Mouse (Mus musculus): ENCODE results near the gene Riox2. TPM values are rescaled to one million over a fixed set of nuclear protein-coding genes. Genes with fewer than 3 reads are reported as not detected.
"Not testable (repeated sequence)": the region's sequence is repeated elsewhere in the genome, so short reads cannot be mapped to it uniquely, and the experiment has no call there.

Gene Riox2
- 25.9 and 26.7 TPM in 2 replicates for polyA plus RNA-seq (2014; fragmentation: Nextera tagmentation; extraction: Ambion mirVana)

GRCm38 (mm10) chr16:59471637-59472278, at the start of gene Riox2:
Riox2 (plus strand) TSS chr16:59471775.
- Histone ChIP-seq H3K27ac (ENCODE audit: low read depth, low read length) (no peak within 1 kb of the TSS), H3K27me3 (ENCODE audit: control insufficient read depth, insufficient read depth, low read length) (no peaks in the 10 kb centered on the region), H3K4me1 (ENCODE audit: control insufficient read depth, insufficient read depth, low read length) (no peaks in the 10 kb centered on the region), H3K36me3 (ENCODE audit: control insufficient read depth, insufficient read depth, low read length) (no peaks in the 10 kb centered on the region), H3K9me3 (ENCODE audit: control insufficient read depth, low read length) (no peaks in the 10 kb centered on the region), H3K4me3 (ENCODE audit: low read depth, low read length) (peak within 1 kb of the TSS; percentile 54), H3K4me2 (ENCODE audit: low read depth) (peak within 1 kb of the TSS; percentile 61), H3K9ac (ENCODE audit: low read length) (peak within 1 kb of the TSS; percentile 52)
- ATAC-seq (ENCODE audit: insufficient read depth, low FRiP score, low TSS enrichment) = peak; percentile 95
- DNase-seq (ENCODE audit: low spot score) = peak; percentile 86
- 1% methylated on average over 48 of the region's 56 CpGs for WGBS

- H3K27me3 ChIP-seq (ENCODE audit: control insufficient read depth, insufficient read depth, low read length) = no peaks in the 10 kb centered on the region
- H3K36me3 ChIP-seq (ENCODE audit: control insufficient read depth, insufficient read depth, low read length) = no peaks in the 10 kb centered on the region
- H3K9ac ChIP-seq (ENCODE audit: low read length) = no peak overlapping the region
- H3K4me1 ChIP-seq (ENCODE audit: control insufficient read depth, insufficient read depth, low read length) = no peaks in the 10 kb centered on the region
- H3K4me3 ChIP-seq (ENCODE audit: low read depth, low read length) = no peak overlapping the region
- no peak for DNase-seq (ENCODE audit: low spot score)
- H3K27ac ChIP-seq (ENCODE audit: low read depth, low read length) = no peak overlapping the region
- H3K9me3 ChIP-seq (ENCODE audit: control insufficient read depth, low read length) = no peaks in the 10 kb centered on the region
- H3K4me2 ChIP-seq (ENCODE audit: low read depth) = no peak overlapping the region
- ATAC-seq (ENCODE audit: insufficient read depth, low FRiP score, low TSS enrichment) = no peak
- 64% methylated on average over 7 of the region's 7 CpGs for WGBS
Measured at GRCm38 (mm10) chr16:59427960-59428359, 43.6 kb upstream of the Riox2 start.

- no peak overlapping the region for H3K27ac ChIP-seq (ENCODE audit: low read depth, low read length)
- no peak overlapping the region for H3K4me3 ChIP-seq (ENCODE audit: low read depth, low read length)
- no peak for DNase-seq (ENCODE audit: low spot score)
- no peaks in the 10 kb centered on the region for H3K9me3 ChIP-seq (ENCODE audit: control insufficient read depth, low read length)
- no peaks in the 10 kb centered on the region for H3K4me1 ChIP-seq (ENCODE audit: control insufficient read depth, insufficient read depth, low read length)
- ATAC-seq (ENCODE audit: insufficient read depth, low FRiP score, low TSS enrichment) = no peak
- 67% methylated on average over 11 of the region's 11 CpGs for WGBS
- H3K27me3 ChIP-seq (ENCODE audit: control insufficient read depth, insufficient read depth, low read length) = no peaks in the 10 kb centered on the region
- no peaks in the 10 kb centered on the region for H3K36me3 ChIP-seq (ENCODE audit: control insufficient read depth, insufficient read depth, low read length)
- no peak overlapping the region for H3K4me2 ChIP-seq (ENCODE audit: low read depth)
- no peak overlapping the region for H3K9ac ChIP-seq (ENCODE audit: low read length)
Measured at GRCm38 (mm10) chr16:59433181-59433580, 38.4 kb upstream of the Riox2 start.

GRCm38 (mm10) chr16:59444880-59445559, 26.6 kb upstream of the Riox2 start:
- Histone ChIP-seq H3K36me3 (ENCODE audit: control insufficient read depth, insufficient read depth, low read length) (no peaks in the 10 kb centered on the region), H3K27me3 (ENCODE audit: control insufficient read depth, insufficient read depth, low read length) (no peaks in the 10 kb centered on the region), H3K4me2 (ENCODE audit: low read depth) (no peak overlapping the region), H3K9me3 (ENCODE audit: control insufficient read depth, low read length) (no peaks in the 10 kb centered on the region), H3K4me1 (ENCODE audit: control insufficient read depth, insufficient read depth, low read length) (no peaks in the 10 kb centered on the region), H3K4me3 (ENCODE audit: low read depth, low read length) (no peak overlapping the region), H3K27ac (ENCODE audit: low read depth, low read length) (no peak overlapping the region), H3K9ac (ENCODE audit: low read length) (no peak overlapping the region)
- DNase-seq (ENCODE audit: low spot score) (no peak), ATAC-seq (ENCODE audit: insufficient read depth, low FRiP score, low TSS enrichment) (no peak)
- 70% methylated on average over 7 of the region's 7 CpGs for WGBS

- Histone ChIP-seq H3K27me3 (ENCODE audit: control insufficient read depth, insufficient read depth, low read length) (no peaks in the 10 kb centered on the region), H3K4me3 (ENCODE audit: low read depth, low read length) (no peak overlapping the region), H3K4me1 (ENCODE audit: control insufficient read depth, insufficient read depth, low read length) (no peaks in the 10 kb centered on the region), H3K36me3 (ENCODE audit: control insufficient read depth, insufficient read depth, low read length) (no peaks in the 10 kb centered on the region), H3K27ac (ENCODE audit: low read depth, low read length) (no peak overlapping the region), H3K9ac (ENCODE audit: low read length) (no peak overlapping the region), H3K4me2 (ENCODE audit: low read depth) (no peak overlapping the region), H3K9me3 (ENCODE audit: control insufficient read depth, low read length) (no peaks in the 10 kb centered on the region)
- DNase-seq (ENCODE audit: low spot score) (no peak), ATAC-seq (ENCODE audit: insufficient read depth, low FRiP score, low TSS enrichment) (no peak)
- 90% methylated on average over 1 of the region's 1 CpGs for WGBS
Measured at GRCm38 (mm10) chr16:59448181-59448580, 23.4 kb upstream of the Riox2 start.

GRCm38 (mm10) chr16:59449092-59449491, 22.5 kb upstream of the Riox2 start:
- DNase-seq (ENCODE audit: low spot score) = no peak
- H3K27me3 ChIP-seq (ENCODE audit: control insufficient read depth, insufficient read depth, low read length) = no peaks in the 10 kb centered on the region
- H3K36me3 ChIP-seq (ENCODE audit: control insufficient read depth, insufficient read depth, low read length) = no peaks in the 10 kb centered on the region
- no peak overlapping the region for H3K27ac ChIP-seq (ENCODE audit: low read depth, low read length)
- H3K4me1 ChIP-seq (ENCODE audit: control insufficient read depth, insufficient read depth, low read length) = no peaks in the 10 kb centered on the region
- no peak for ATAC-seq (ENCODE audit: insufficient read depth, low FRiP score, low TSS enrichment)
- no peak overlapping the region for H3K4me3 ChIP-seq (ENCODE audit: low read depth, low read length)
- no peaks in the 10 kb centered on the region for H3K9me3 ChIP-seq (ENCODE audit: control insufficient read depth, low read length)
- H3K4me2 ChIP-seq (ENCODE audit: low read depth) = no peak overlapping the region
- no peak overlapping the region for H3K9ac ChIP-seq (ENCODE audit: low read length)

- WGBS = 91% methylated on average over 5 of the region's 5 CpGs
- ATAC-seq (ENCODE audit: insufficient read depth, low FRiP score, low TSS enrichment) (no peak), DNase-seq (ENCODE audit: low spot score) (no peak)
- Histone ChIP-seq H3K9me3 (ENCODE audit: control insufficient read depth, low read length) (no peaks in the 10 kb centered on the region), H3K27ac (ENCODE audit: low read depth, low read length) (no peak overlapping the region), H3K9ac (ENCODE audit: low read length) (no peak overlapping the region), H3K36me3 (ENCODE audit: control insufficient read depth, insufficient read depth, low read length) (no peaks in the 10 kb centered on the region), H3K4me2 (ENCODE audit: low read depth) (no peak overlapping the region), H3K4me3 (ENCODE audit: low read depth, low read length) (no peak overlapping the region), H3K4me1 (ENCODE audit: control insufficient read depth, insufficient read depth, low read length) (no peaks in the 10 kb centered on the region), H3K27me3 (ENCODE audit: control insufficient read depth, insufficient read depth, low read length) (no peaks in the 10 kb centered on the region)
Measured at GRCm38 (mm10) chr16:59451813-59452212, 19.8 kb upstream of the Riox2 start.

GRCm38 (mm10) chr16:59459259-59459861, 12.2 kb upstream of the Riox2 start:
- not testable (repeated sequence) for H3K27me3 ChIP-seq (ENCODE audit: control insufficient read depth, insufficient read depth, low read length); H3K9me3 ChIP-seq (ENCODE audit: control insufficient read depth, low read length); H3K36me3 ChIP-seq (ENCODE audit: control insufficient read depth, insufficient read depth, low read length); H3K4me3 ChIP-seq (ENCODE audit: low read depth, low read length); ATAC-seq (ENCODE audit: insufficient read depth, low FRiP score, low TSS enrichment); H3K4me2 ChIP-seq (ENCODE audit: low read depth); DNase-seq (ENCODE audit: low spot score); H3K27ac ChIP-seq (ENCODE audit: low read depth, low read length); H3K4me1 ChIP-seq (ENCODE audit: control insufficient read depth, insufficient read depth, low read length); H3K9ac ChIP-seq (ENCODE audit: low read length)
- 77% methylated on average over 5 of the region's 5 CpGs for WGBS

GRCm38 (mm10) chr16:59463567-59463966, 8.0 kb upstream of the Riox2 start:
- Histone ChIP-seq H3K4me2 (ENCODE audit: low read depth) (no peak overlapping the region), H3K4me1 (ENCODE audit: control insufficient read depth, insufficient read depth, low read length) (no peaks in the 10 kb centered on the region), H3K36me3 (ENCODE audit: control insufficient read depth, insufficient read depth, low read length) (no peaks in the 10 kb centered on the region), H3K27ac (ENCODE audit: low read depth, low read length) (no peak overlapping the region), H3K4me3 (ENCODE audit: low read depth, low read length) (no peak overlapping the region), H3K9me3 (ENCODE audit: control insufficient read depth, low read length) (no peaks in the 10 kb centered on the region), H3K27me3 (ENCODE audit: control insufficient read depth, insufficient read depth, low read length) (no peaks in the 10 kb centered on the region), H3K9ac (ENCODE audit: low read length) (no peak overlapping the region)
- 61% methylated on average over 4 of the region's 4 CpGs for WGBS
- ATAC-seq (ENCODE audit: insufficient read depth, low FRiP score, low TSS enrichment) (peak; percentile 88), DNase-seq (ENCODE audit: low spot score) (no peak)
